Mouse (Mus musculus) B cell, adult 2 months (primary cell): Measurements from ENCODE around the gene Prkca.
"Not testable (repeated sequence)": the region's sequence is repeated elsewhere in the genome, so short reads cannot be mapped to it uniquely, and the experiment has no call there.

Source experiments
- DNase-seq, 2 experiments: peaks; one replicate each; pipeline ENCODE4 v3.0.0; 2022

Gene Prkca

DNA sequence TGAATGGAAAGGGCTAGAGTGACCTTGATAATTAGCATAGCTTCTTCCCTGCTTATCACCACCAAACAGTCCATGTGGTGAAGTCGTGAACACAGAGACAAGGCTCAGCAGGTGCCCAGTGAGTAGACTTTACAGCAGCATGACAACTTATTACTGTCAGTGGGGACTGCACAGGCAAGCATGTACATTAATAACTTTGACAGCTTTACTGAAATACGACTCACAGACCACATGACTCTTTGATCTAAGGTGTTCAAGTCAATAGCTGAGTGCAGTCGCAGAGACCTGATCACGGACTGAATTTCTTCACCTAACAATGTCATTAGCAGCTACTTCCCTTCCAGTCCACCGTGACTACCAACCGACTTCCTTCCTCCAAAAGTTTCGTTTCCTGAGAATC, 245.4 kb downstream of the Prkca start:
- no peak for DNase-seq

DNA sequence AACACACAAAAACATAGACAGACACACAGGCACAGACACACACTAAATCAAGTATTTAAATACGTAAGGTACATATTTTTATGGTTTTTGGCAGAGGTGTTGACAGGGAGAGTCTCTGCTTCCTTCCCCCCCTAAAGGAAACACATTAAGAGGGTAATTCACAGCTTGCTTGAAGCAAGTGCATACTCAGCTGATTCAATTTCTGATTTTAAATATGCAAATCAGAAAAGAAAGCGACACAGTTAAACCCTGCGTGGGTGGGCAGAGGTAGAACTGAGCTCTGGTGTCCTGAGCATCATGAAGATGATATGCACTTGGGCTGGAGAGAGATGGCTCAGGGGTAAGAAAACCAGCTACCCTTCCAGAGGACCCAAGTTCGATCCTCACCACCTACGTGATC, 248.9 kb downstream of the Prkca start:
- no peak for DNase-seq

DNA sequence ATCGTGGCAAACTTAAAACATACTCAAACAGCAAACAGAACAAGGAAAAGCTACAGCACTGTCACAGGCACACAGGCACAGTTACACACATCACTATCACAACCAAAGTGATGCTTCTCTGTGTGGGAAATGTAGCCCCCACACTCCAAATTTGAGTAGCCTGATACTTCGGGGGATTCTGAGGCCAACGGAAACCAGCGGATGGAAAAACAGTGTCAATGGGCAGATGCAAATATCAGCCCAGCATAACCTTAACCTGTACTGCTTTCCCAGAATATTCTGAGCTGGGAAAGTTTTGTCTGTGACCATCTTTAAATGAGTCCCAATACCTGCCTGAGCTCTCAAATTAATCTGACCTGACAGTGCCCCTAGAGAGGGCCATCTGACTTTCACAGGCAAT, 250.5 kb downstream of the Prkca start:
- no peak for DNase-seq

DNA sequence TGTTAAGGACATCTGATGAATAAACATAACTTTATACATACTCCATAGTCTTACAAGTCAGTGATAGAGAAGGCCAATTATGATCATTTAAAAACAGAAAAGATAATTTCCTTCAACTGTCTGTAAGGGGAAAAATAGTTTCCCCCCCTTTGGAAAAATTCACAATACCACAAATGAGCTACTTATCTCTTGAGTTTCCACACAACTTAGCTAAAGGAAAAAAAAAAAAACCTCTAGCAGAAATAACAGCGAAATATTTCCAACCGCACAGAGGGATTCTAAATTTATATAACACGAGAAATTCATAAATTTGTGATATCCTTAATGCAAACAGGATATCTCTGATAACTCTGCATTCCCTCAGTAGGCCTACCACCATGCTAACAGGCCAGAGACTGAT, 252.5 kb downstream of the Prkca start:
- no peak for DNase-seq

DNA sequence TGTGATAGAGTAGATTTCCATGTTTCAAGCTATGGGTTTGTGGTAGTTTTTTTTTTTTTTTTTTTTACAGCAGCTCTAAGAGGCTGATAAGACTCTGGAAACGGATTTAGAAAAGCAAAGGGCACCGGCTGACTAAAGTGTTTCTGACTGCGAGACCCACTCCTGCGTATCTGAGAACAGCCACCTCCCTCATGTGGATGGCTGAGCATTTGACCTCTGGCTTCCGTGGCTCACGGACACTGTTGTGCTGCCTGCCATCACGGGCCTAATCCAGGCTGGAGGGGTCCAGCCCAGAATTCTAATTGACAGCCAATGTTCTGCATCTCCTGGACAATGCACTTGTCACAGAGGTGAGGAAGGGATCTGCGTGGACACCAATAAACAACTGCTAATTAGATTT, 253.0 kb downstream of the Prkca start:
- no peak for DNase-seq

DNA sequence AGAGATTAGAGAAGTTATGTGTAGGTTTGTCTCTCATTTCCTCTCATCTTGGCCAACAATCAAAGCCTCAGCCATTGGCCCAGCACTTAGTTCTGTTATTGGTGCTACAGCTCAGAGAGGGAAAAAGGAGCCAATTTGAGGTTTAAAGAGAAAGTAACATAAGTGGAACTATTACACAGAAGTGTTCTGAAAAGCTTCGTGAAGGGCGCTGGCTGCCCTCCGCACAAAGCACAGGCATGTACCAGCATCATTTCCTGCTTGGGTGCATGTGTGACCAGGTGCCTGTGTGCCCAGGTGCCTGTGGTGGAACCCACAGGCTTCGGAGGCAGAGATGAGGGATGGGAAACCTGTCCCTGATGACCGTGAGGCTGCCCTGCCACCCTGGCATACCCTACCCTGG, 255.7 kb downstream of the Prkca start:
- DNase-seq, result no peak

DNA sequence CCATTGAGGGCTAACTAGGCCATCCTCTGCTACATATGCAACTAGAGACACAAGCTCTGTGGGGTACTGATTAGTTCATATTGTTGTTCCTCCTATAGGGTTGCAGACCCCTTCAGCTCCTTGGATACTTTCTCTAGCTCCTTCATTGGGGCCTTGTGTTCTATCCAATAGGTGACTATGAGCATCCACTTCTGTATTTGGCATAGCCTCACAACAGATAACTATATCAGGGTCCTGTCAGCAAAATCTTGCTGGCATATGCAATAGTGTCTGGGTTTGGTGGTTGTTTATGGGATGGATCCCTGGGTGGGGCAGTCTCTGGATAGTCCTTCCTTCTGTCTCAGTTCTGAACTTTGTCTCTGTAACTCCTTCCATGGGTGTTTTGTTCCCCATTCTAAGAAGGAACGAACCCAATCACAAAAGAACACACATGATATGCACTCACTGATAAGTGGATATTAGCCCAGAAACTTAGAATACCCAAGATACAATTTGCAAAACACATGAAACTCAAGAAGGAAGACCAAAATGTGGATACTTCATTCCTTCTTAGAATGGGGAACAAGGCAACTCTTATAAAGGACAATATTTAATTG, 256.5 kb downstream of the Prkca start:
- not testable (repeated sequence) for DNase-seq

DNA sequence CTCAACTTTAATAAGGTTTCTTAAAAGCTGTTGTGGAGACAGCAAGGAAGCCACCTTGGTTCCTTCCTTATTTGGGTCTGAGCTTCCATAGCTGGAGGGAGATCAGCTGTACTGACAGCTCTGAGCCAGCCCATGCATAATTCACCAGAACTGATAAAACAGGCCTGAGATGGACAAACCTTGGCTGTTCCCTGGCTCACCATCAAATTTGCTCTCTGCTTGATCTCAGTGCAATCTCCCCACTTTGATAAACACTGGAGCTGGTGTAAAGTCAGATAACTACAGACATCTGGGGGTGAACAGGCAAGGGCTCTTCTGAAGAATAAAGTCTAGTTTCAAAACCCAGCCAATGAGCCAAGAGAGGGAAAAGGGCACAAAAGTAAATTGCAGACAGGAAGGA, 261.1 kb downstream of the Prkca start:
- DNase-seq, result no peak

DNA sequence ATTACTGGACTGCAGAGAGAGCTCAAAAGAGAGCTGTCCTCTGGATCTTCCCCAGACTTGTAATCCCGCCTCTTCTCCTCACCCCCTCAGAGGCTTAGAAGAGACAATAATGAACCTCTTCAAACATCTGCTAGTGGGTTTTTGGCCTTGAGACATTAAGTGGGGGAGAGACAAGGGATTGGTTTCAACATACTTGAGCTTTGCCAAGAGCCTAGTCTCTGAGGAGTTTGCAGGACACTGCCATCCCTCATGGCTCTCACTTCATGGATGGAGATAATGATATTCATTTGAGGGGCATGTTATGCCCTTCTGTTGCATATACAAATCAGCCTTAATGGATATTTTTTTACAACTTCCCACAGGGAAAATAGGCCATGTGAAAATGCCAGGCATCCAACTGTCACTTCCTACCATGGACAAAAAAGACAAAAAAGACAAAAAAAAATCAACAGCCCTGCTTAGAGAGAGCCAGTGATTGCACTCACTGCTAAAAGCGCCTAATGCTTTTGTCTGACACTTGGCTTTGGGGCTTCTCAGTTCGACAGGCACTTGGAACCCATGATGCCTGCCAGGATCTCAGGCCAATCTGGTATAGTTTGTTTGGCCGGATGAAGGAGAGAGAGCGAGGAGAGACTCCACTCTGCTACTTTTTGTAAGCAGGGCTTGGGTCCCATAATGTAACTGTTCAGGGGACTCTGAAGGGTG, 263.6 kb downstream of the Prkca start:
- DNase-seq, result no peak

DNA sequence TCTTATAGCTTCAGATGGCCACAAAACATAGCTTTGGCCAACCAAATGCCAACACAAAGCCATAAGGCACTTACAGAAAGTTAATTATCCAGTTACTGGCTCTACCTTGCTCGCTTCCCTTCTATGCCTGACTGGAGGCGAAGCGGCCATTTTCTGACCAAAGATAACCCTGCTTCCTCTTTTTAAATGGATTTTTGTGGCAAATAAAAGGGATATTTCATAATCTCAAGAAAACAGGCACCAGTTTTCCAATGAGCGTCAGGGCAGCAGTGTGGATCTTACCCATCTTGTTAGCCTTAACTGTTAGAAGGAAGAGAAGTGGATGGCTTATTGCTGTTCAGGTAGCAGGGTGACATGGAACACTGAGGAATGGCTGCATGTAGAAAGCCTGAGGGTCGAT, 264.3 kb downstream of the Prkca start:
- DNase-seq, result no peak

DNA sequence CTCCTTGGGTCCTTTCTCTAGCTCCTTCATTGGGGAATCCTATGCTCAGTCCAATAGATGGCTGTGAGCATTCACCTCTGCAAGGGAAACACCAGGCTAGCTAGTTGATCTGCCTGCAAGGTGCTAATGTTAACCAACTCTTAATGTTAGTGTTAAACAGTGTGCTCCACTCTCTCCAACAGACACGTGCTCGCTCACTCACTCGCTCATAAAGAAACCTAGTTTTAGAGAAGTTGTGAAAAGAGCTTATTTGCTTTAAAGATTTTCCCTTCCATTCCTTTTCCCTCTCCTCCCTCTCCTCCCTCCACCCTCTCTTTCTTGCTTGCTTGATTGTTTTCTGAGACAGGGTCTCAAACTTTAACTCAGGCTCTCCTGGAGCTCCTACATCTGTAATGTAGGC, 266.2 kb downstream of the Prkca start:
- DNase-seq, result no peak

DNA sequence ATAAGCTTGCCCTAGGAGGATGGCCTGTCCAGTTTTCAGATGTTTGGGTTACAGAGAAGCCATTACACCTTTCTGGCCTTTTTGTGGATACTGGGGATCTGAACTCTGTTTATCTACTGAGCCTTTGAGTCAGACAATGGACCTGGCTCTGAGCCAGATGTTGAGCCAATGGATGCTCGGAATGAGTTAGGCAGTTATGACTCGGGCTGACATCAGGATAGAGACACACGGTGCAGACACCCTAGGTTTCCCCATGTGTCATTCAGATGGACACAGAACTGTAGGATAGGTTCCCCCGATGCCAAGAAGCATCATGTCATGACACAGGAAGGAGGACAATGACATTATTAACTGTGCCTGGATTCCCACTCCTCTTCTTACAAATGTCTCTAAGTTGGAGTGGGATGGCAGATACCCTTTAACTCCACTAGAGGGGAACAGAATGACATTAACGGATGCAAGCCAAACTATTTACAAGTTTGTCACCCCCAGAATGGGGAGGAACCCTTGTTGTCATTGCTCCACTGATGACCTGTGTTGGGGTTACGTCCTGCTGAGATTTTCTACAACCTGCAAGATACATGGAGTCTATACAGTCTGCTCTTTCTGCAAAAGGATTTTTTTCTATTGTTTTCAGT, 271.0 kb downstream of the Prkca start:
- DNase-seq, result no peak

DNA sequence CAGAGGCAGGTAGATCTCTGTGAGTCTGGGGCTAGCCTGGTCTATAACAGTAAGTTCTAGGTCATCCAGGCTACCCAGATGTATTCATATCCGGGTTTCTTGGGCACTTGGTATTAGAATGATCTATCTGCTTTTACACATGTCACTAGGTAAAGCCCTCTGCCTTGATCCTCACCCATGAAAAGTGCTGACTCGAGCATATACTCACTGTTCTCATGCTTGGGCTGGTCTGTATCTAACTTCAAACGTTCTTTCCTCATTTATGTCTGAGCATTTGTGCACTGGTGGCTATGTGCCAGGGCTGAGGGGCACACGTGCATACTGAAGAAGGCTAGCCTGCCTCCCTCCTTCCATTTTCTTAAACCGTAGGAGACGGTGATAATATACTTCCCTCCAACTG, 272.5 kb downstream of the Prkca start:
- no peak for DNase-seq

DNA sequence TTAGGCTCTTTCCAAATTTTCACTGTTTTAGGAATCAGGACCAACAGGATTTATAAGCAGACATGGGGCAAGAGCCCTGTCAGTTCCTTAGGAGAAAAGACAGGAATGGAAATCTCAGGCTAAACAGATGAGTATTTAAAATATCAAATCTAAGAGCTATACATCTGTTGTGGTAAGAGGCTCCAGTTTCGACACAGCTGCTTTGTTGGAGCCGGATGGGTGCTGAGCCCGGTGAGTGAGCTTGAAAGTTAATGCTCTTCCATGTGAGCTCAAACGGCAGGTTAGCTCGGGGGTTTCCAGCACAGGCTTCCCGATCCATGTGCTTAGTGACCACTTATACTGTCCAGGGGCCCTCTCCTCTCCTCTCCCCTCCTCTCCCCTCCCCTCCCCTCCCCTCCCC, 273.7 kb downstream of the Prkca start:
- no peak for DNase-seq

DNA sequence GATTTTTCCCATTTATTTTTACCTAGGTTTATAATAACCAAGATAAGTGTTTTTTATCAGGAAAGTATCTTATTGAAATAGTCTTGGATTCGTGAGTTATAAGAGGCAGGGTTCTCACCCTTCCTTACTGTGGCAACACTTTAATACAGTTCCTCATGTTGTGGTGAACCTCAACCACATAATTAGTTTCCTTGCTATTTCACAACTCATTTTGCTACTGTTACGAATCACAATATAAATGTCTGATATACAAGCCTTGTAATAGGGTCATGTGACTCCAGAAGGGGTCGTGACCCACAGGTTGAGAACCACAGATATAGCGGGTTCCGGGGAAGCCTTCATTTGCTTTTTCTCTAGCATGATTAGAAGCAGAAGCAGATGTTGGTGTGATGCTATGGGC, 275.3 kb downstream of the Prkca start:
- no peak for DNase-seq

DNA sequence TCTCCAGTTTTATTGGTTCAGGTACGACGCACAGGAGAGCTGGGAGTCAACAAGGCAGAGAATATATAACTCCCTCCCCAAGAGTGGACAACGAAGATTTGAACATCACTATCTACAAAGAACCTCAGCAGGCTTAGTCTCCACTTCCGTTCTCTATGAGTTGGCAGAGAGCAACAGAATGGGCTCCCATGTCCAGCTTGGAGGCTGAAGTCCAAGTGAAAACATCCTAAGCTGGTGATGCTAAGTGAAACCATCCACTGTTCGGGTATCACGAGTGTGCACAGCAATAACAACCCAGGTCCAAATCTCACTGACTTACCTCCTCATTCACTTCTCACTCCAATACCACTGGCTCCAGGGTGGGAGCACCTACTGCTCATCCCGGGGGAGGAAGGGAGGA, 276.6 kb downstream of the Prkca start:
- no peak for DNase-seq

DNA sequence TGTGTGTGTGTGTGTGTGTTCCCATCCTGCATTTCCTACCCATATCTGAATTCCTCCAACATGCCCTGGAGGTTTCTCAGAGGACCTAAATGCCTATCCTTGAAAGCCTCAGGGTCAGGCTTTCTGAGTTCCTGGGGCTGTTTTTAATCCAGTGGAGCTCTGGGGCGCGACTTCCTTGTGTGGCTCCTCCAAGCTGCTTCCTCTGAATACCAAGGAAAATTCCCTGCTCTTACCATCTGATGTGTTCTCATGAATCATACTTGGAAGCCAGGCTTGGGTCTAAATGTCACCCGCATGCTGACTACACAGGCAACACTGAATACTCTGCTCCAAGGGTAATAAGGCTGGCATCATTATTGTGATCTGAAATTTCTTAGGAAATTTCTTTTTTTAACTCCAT, 279.3 kb downstream of the Prkca start:
- no peak for DNase-seq

DNA sequence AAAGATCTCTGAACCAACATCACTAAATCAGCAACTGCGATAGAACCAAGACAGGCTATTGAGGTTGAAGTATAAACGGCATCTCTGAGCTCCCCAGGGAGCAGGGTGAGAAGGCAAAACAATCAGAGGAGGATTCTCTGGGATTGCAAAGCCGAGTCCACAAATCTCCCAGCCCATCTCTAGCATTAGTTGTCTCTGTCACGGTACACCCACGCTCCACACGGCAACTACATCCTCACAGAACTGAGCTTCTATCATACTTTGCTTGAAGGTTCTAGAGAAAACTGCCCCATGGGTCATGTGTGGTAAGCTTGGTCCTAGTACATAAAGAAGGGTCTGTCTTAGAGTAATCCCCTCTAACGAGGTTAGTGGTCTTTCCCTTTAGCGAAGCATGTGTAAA, 280.6 kb downstream of the Prkca start:
- no peak for DNase-seq

DNA sequence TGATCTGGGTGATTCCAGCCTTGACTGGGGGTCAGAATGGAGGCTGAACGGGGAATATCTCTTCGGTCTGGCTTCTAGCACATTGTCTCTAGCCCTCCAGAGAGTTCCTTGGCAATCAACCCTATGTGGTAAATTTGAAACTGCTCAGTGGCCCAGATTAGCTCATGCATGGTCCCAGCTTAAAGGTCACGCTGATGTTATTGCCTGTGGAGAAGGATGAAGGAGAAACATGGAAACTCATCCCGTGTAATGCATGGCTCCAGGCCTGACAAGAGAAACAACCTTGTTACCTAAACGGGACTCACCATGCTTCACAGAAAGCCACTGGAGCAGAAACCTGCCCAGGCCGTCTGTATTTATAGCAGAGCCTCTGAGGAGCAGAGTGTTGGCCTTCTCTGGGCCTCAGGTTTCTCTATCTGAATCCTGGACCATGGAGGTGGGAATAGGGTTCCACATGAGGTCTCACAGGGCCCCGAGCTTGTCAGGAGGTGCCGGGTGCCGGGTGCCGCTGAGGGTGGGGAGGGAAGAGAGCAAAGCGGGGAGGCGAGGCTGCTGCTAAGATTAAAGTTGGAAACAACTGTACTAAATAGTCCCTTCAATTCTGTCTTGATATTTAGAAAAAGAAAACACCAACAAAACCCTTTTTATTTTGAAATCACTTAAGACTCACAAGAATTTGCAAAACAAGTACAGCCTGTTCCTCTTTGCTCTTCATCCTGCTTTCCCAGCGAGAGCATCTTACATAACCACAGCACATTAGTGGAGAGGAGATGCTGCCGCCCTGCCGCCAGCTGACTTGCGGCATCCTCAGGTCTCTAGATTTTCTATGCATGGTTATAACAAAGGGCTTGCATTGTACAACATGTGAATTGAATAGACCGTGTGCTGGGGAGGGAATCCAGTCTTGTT, 281.9 kb downstream of the Prkca start:
- DNase-seq, result no peak

DNA sequence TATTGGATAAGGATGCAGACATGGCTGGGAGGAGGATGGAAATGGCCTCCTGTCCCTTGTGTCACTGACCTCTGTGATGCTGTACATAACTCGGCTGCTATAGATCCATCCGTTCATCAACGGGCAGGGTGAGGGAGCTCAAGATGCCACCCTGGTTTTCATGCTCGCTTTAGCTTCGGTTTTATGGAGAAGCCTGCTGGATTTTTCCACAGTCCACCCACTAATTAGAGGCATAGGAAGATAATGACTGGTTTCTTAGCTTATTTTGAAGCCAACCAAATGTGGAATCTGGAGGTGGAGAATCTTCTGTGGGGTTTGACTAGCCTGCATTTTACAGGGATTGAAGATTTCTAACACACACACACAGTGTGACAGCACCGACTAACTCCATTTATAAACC, 286.6 kb downstream of the Prkca start:
- no peak for DNase-seq

DNA sequence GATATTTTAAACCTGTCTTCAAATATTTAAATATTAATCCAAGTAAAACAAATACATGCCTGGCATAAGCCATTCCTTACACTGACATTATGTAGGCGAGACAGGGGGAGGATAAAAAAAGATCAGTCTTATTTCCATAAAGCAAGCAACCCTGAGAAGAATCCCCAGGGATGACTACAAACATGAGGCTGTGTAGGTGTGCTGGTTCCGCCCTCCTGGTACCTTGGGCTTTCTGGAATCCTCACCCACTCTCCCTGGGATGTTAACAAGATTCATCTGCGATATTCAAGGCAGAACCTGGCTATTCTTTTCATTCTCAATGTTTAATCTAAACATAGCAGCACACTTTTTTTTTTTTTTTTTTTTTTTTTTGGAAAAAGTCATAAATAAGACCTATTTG, 289.1 kb downstream of the Prkca start:
- DNase-seq, result no peak

DNA sequence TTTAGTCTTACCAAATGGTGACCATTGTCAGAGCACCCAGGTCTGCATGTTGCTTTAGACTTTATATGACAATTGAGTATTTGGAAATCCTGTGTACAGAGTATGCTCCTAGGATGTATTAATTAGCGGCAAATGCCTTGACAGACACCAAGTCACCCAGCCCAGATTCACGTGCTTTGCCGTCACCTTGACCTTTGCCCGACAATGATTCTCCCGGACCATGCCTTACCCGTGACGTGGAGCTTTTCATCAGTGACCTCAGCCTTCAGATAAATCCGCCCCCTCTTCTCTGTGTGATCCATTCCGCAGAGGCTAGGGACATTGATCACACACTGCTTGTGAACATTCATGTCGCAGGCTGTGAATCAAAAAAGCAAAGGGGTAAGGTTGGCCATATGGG, 290.0 kb downstream of the Prkca start:
- no peak for DNase-seq

DNA sequence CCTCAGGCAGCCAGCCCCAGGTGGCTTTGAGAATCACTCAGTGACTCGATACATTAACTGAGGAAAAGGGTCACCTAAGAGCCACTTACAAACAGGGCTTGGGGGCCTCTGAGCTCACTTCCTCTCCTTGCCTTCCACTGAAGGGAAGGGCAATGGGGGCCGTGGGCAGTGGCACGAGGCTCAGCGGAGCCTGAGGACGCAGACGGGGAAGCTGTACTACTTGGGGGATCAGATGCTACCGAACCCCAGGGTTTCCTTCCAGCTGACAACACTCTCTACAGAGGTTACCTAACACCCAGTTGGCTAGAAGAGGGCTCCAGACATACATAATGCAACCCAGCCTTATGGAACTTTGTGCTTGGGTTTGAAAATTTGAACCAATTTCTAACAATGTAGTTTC, 302.1 kb downstream of the Prkca start:
- no peak for DNase-seq

DNA sequence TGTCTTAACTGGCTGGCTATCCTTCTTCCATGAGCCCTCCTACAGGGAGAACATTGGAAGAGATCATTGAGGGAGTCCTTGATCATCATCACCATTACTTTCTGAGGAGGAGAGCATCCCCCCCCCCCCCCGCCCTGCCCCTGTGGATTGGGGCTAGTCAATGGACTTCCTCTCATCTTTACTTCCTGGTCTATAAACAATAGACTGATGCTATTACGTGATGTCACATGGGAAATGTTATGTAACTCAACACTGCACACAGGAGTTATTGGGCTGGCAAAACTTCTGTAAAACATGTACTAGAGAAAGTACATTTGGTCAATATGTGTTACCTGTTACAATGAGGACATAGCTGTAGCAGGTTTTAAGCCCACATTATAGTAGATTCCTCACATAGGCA, 302.9 kb downstream of the Prkca start:
- no peak for DNase-seq
